In genomic region chr11:75635315-75635714, GRCm38 (mm10) we compare ENCODE assay signal across 13 mouse cellular contexts. TPM values are rescaled to one million over a fixed set of nuclear protein-coding genes. Genes with fewer than 3 reads are reported as not detected.
DNase-seq lines count a peak whose midpoint lies in the region; ATAC-seq and TF ChIP-seq lines count a peak whose summit lies in the region.
"Had no signal": no experiment of that assay in that cellular context is flagged by ENCODE, and none has a peak within 500 bp of the region (broad histone marks: within the 10 kb centered on the region; RNA-seq: fewer than 3 reads in every experiment).

No protein-coding gene starts in this region.

- no peaks in the 10 kb centered on the region for H3K9me3 ChIP-seq in heart, embryonic 11.5 days (replicated peaks; ENCODE audit: control insufficient read depth, low read length)
- no peaks in the 10 kb centered on the region for H3K9me3 ChIP-seq in kidney, embryonic 16.5 days (ENCODE audit: low read length)
- no peaks in the 10 kb centered on the region for H3K9me3 ChIP-seq in midbrain, embryonic 11.5 days (ENCODE audit: control insufficient read depth, low read length)
- H3K9me3 ChIP-seq: embryonic facial prominence, embryonic 12.5 days; forebrain, embryonic 12.5 days; intestine, embryonic 15.5 days had no signal

- TF ChIP-seq CTCF in thymus, adult 2 months (IDR thresholded peaks at IDR 0.05; ENCODE audit: borderline replicate concordance, control insufficient read depth, extremely low read depth, insufficient read depth, low read length, poor library complexity): no peak

- DNase-seq in heart, adult 9 months (ENCODE audit: low spot score in 2 of 2): peak; percentile 61 to 83
- peak; percentile 47 for DNase-seq in 3T3-L1 (ENCODE audit: low read depth, low spot score)
- no peak for DNase-seq in midbrain, embryonic 11.5 days (ENCODE audit: low spot score, missing footprints)
- no peak for DNase-seq in thymus, adult 2 months
- DNase-seq in spleen, postnatal 10 days (ENCODE audit: low spot score in 2 of 2): no peak
- DNase-seq: adrenal gland, adult 2 months; cerebellum, postnatal 14 days had no signal

- H3K4me2 ChIP-seq in heart, embryonic 11.5 days: no peak overlapping the region
- H3K4me2 ChIP-seq in kidney, embryonic 16.5 days (replicated peaks; ENCODE audit: low read depth, low read length): no peak overlapping the region
- no peak overlapping the region for H3K4me2 ChIP-seq in midbrain, embryonic 11.5 days
- H3K4me2 ChIP-seq: embryonic facial prominence, embryonic 12.5 days; forebrain, embryonic 12.5 days; intestine, embryonic 15.5 days had no signal

- no peak overlapping the region for H3K27ac ChIP-seq in heart, embryonic 11.5 days (ENCODE audit: low read depth, low read length)
- peak overlapping the region; percentile 87 for H3K27ac ChIP-seq in brown adipose tissue, adult 24 weeks (replicated peaks; ENCODE audit: low read depth, low read length)
- peak overlapping the region; percentile 13; the same call in 1 of the 2 replicates for H3K27ac ChIP-seq in kidney, embryonic 16.5 days (ENCODE audit: low read length)
- H3K27ac ChIP-seq in midbrain, embryonic 11.5 days (ENCODE audit: low read depth, low read length): no peak overlapping the region
- H3K27ac ChIP-seq in thymus, adult 2 months (ENCODE audit: control insufficient read depth, insufficient read depth, low read length): no peak overlapping the region
- H3K27ac ChIP-seq: embryonic facial prominence, embryonic 12.5 days; forebrain, embryonic 12.5 days; intestine, embryonic 15.5 days had no signal

- 66% methylated on average over 11 of the region's 11 CpGs for WGBS in heart, embryonic 11.5 days (ENCODE audit: insufficient replicate concordance)
- WGBS in kidney, embryonic 16.5 days: 33% methylated on average over 11 of the region's 11 CpGs
- 75% methylated on average over 11 of the region's 11 CpGs for WGBS in midbrain, embryonic 11.5 days
- WGBS in thymus, adult 2 months: 91% methylated on average over 11 of the region's 11 CpGs

- no peak for ATAC-seq in heart, embryonic 11.5 days (replicated peaks; ENCODE audit: insufficient number of reproducible peaks, low FRiP score, low TSS enrichment)
- no peak for ATAC-seq in kidney, embryonic 16.5 days (ENCODE audit: low FRiP score, low TSS enrichment)
- no peak for ATAC-seq in midbrain, embryonic 11.5 days (ENCODE audit: low FRiP score)
- ATAC-seq: intestine, embryonic 15.5 days had no signal

- no peaks in the 10 kb centered on the region for H3K27me3 ChIP-seq in heart, embryonic 11.5 days (ENCODE audit: control insufficient read depth, insufficient read depth, low read length)
- no peaks in the 10 kb centered on the region for H3K27me3 ChIP-seq in kidney, embryonic 16.5 days (ENCODE audit: insufficient read depth, low read length)
- H3K27me3 ChIP-seq in midbrain, embryonic 11.5 days (ENCODE audit: control insufficient read depth, insufficient read depth, low read length): no peaks in the 10 kb centered on the region
- no peaks in the 10 kb centered on the region for H3K27me3 ChIP-seq in thymus, adult 2 months (ENCODE audit: control insufficient read depth, insufficient read depth, low read length)
- H3K27me3 ChIP-seq: embryonic facial prominence, embryonic 12.5 days; forebrain, embryonic 12.5 days; intestine, embryonic 15.5 days had no signal

- H3K4me1 ChIP-seq in heart, embryonic 11.5 days (ENCODE audit: control insufficient read depth, insufficient read depth, low read length): peaks cover 12% of the 10 kb centered on the region
- H3K4me1 ChIP-seq in brown adipose tissue, adult 24 weeks (ENCODE audit: control insufficient read depth, insufficient read depth, insufficient read length, low read length): peaks cover 21% of the 10 kb centered on the region
- peaks cover 26% of the 10 kb centered on the region for H3K4me1 ChIP-seq in kidney, embryonic 16.5 days (ENCODE audit: insufficient read depth, low read length)
- peaks cover 5% of the 10 kb centered on the region for H3K4me1 ChIP-seq in midbrain, embryonic 11.5 days (ENCODE audit: control insufficient read depth, insufficient read depth, low read length)
- peaks cover 17% of the 10 kb centered on the region for H3K4me1 ChIP-seq in thymus, adult 2 months (replicated peaks; ENCODE audit: control insufficient read depth, insufficient read depth, low read length)

- TF ChIP-seq POLR2A in thymus, adult 2 months (IDR thresholded peaks at IDR 0.05; ENCODE audit: control insufficient read depth, extremely low read depth, insufficient read depth, low read length, poor library complexity): no peak

- H3K4me3 ChIP-seq in heart, embryonic 11.5 days (ENCODE audit: low read depth, low read length): no peak overlapping the region
- 0 out of 2 replicates have a peak overlapping the region, but pooled peaks have one; percentile 3 for H3K4me3 ChIP-seq in brown adipose tissue, adult 24 weeks (ENCODE audit: insufficient read depth, low read depth, low read length)
- H3K4me3 ChIP-seq in kidney, embryonic 16.5 days (ENCODE audit: low read length): no peak overlapping the region
- H3K4me3 ChIP-seq in midbrain, embryonic 11.5 days (ENCODE audit: low read depth, low read length): no peak overlapping the region
- no peak overlapping the region for H3K4me3 ChIP-seq in thymus, adult 2 months (ENCODE audit: control insufficient read depth, insufficient read depth, low read length)
- H3K4me3 ChIP-seq: embryonic facial prominence, embryonic 12.5 days; forebrain, embryonic 12.5 days; intestine, embryonic 15.5 days had no signal

- no peak overlapping the region for H3K9ac ChIP-seq in heart, embryonic 11.5 days (ENCODE audit: low read depth, low read length)
- no peak overlapping the region for H3K9ac ChIP-seq in kidney, embryonic 16.5 days (replicated peaks; ENCODE audit: low read length)
- H3K9ac ChIP-seq in midbrain, embryonic 11.5 days (ENCODE audit: low read length): no peak overlapping the region
- H3K9ac ChIP-seq: embryonic facial prominence, embryonic 12.5 days; forebrain, embryonic 12.5 days; intestine, embryonic 15.5 days had no signal

- H3K36me3 ChIP-seq in heart, embryonic 11.5 days (ENCODE audit: control insufficient read depth, insufficient read depth, low read length): peaks cover 7% of the 10 kb centered on the region
- no peaks in the 10 kb centered on the region for H3K36me3 ChIP-seq in kidney, embryonic 16.5 days (ENCODE audit: insufficient read depth, low read length)
- no peaks in the 10 kb centered on the region for H3K36me3 ChIP-seq in midbrain, embryonic 11.5 days (ENCODE audit: control insufficient read depth, insufficient read depth, low read length)
- peaks cover 38% of the 10 kb centered on the region for H3K36me3 ChIP-seq in thymus, adult 2 months (ENCODE audit: control insufficient read depth, insufficient read depth, low read length)
- H3K36me3 ChIP-seq: intestine, embryonic 15.5 days had no signal

RNA-seq across cellular contexts. Expression of gene Inpp5k, which starts 4.5 kb away (rescaled TPM):
- 19.7 and 21.0 TPM in 2 replicates for polyA plus RNA-seq in heart, embryonic 11.5 days (2014; fragmentation: Nextera tagmentation; extraction: Ambion mirVana)
- polyA plus RNA-seq in brown adipose tissue, adult 24 weeks (2012; ENCODE audit: insufficient read depth, insufficient read length, missing spikeins): 19.1 and 24.1 TPM in 2 replicates
- 33.2 and 34.2 TPM in 2 replicates for polyA plus RNA-seq in kidney, embryonic 16.5 days (2015; fragmentation: Nextera tagmentation; extraction: Ambion mirVana)
- polyA plus RNA-seq in midbrain, embryonic 11.5 days (2014; fragmentation: Nextera tagmentation; extraction: Ambion mirVana): 23.7 and 25.6 TPM in 2 replicates
- polyA plus RNA-seq in thymus, adult 2 months (2012; rRNA removed): 149 and 164 TPM in 2 replicates

RNA-seq across cellular contexts. Expression of gene Myo1c, which starts 15.0 kb away (rescaled TPM):
- 33.0 and 54.5 TPM in 2 replicates for polyA plus RNA-seq in heart, embryonic 11.5 days (2014; fragmentation: Nextera tagmentation; extraction: Ambion mirVana)
- 65.7 and 72.5 TPM in 2 replicates for polyA plus RNA-seq in brown adipose tissue, adult 24 weeks (2012; ENCODE audit: insufficient read depth, insufficient read length, missing spikeins)
- 83.0 and 85.9 TPM in 2 replicates for polyA plus RNA-seq in kidney, embryonic 16.5 days (2015; fragmentation: Nextera tagmentation; extraction: Ambion mirVana)
- polyA plus RNA-seq in midbrain, embryonic 11.5 days (2014; fragmentation: Nextera tagmentation; extraction: Ambion mirVana): 9.8 and 10.2 TPM in 2 replicates
- polyA plus RNA-seq in thymus, adult 2 months (2012; rRNA removed): 78.0 and 90.2 TPM in 2 replicates

RNA-seq across cellular contexts. Expression of gene Crk, which starts 43.7 kb away (rescaled TPM):
- 90.3 and 97.4 TPM in 2 replicates for polyA plus RNA-seq in heart, embryonic 11.5 days (2014; fragmentation: Nextera tagmentation; extraction: Ambion mirVana)
- polyA plus RNA-seq in brown adipose tissue, adult 24 weeks (2012; ENCODE audit: insufficient read depth, insufficient read length, missing spikeins): 56.9 and 64.4 TPM in 2 replicates
- polyA plus RNA-seq in kidney, embryonic 16.5 days (2015; fragmentation: Nextera tagmentation; extraction: Ambion mirVana): 133 and 136 TPM in 2 replicates
- 128 and 130 TPM in 2 replicates for polyA plus RNA-seq in midbrain, embryonic 11.5 days (2014; fragmentation: Nextera tagmentation; extraction: Ambion mirVana)
- 46.7 and 85.4 TPM in 2 replicates for polyA plus RNA-seq in thymus, adult 2 months (2012; rRNA removed)

RNA-seq across cellular contexts. Expression of gene Pitpna, which starts 47.4 kb away (rescaled TPM):
- polyA plus RNA-seq in heart, embryonic 11.5 days (2014; fragmentation: Nextera tagmentation; extraction: Ambion mirVana): 57.1 and 59.7 TPM in 2 replicates
- polyA plus RNA-seq in brown adipose tissue, adult 24 weeks (2012; ENCODE audit: insufficient read depth, insufficient read length, missing spikeins): 75.9 and 86.5 TPM in 2 replicates
- polyA plus RNA-seq in kidney, embryonic 16.5 days (2015; fragmentation: Nextera tagmentation; extraction: Ambion mirVana): 70.4 and 72.1 TPM in 2 replicates
- polyA plus RNA-seq in midbrain, embryonic 11.5 days (2014; fragmentation: Nextera tagmentation; extraction: Ambion mirVana): 87.9 and 90.7 TPM in 2 replicates
- polyA plus RNA-seq in thymus, adult 2 months (2012; rRNA removed): 99.7 and 108 TPM in 2 replicates

Comparison
In these comparisons a context has a peak if more than half of its experiments do, and no peak if none do; other contexts are left out.
1. DNase-seq: peak in heart, adult 9 months (2 of 2) and 3T3-L1 (single experiment); none in midbrain, embryonic 11.5 days (single experiment), thymus, adult 2 months (single experiment) and spleen, postnatal 10 days (0 of 2).
2. H3K27ac ChIP-seq: peak in brown adipose tissue, adult 24 weeks (single experiment) and kidney, embryonic 16.5 days (single experiment); none in heart, embryonic 11.5 days (single experiment), midbrain, embryonic 11.5 days (single experiment) and thymus, adult 2 months (single experiment).